Mouse (Mus musculus) adrenal gland, postnatal 14 days (tissue): Measurements from ENCODE around the gene Gm42906. TPM values are rescaled to one million over a fixed set of nuclear protein-coding genes. Genes with fewer than 3 reads are reported as not detected.

ENCODE experiments used
- DNase-seq: peaks from one replicate; pipeline ENCODE4 v3.0.0; 2021; ENCODE audit warnings: mixed read lengths
- total RNA-seq: library from RNA; stranded (reverse); gene quantifications from 2 replicates; pipeline ENCODE4 v1.2.3, GENCODE M21; 2021

Gene Gm42906
- total RNA-seq, 1 experiment from 2014 or later = not detected

GRCm38 (mm10) chr5:151145807-151146206 lies 282.2 kb downstream of the Gm42906 start:
- DNase-seq = no peak

GRCm38 (mm10) chr5:151143955-151144354 lies 284.0 kb downstream of the Gm42906 start:
- peak; percentile 12 for DNase-seq

GRCm38 (mm10) chr5:151142671-151143601 lies 285.0 kb downstream of the Gm42906 start:
- peak; percentile 60 for DNase-seq

- peak; percentile 69 for DNase-seq
Measured at GRCm38 (mm10) chr5:151142241-151142640, 285.7 kb downstream of the Gm42906 start.

- DNase-seq = peak; percentile 29
Measured at GRCm38 (mm10) chr5:151137901-151138300, 290.1 kb downstream of the Gm42906 start.

- DNase-seq = no peak
Measured at GRCm38 (mm10) chr5:151137311-151137710, 290.7 kb downstream of the Gm42906 start.

GRCm38 (mm10) chr5:151135965-151136364 lies 292.0 kb downstream of the Gm42906 start:
- no peak for DNase-seq

- no peak for DNase-seq
Measured at GRCm38 (mm10) chr5:151135078-151135826, 292.7 kb downstream of the Gm42906 start.

- no peak for DNase-seq
Measured at GRCm38 (mm10) chr5:151134202-151134601, 293.8 kb downstream of the Gm42906 start.

- no peak for DNase-seq
Measured at GRCm38 (mm10) chr5:151133744-151134143, 294.2 kb downstream of the Gm42906 start.

- no peak for DNase-seq
Measured at GRCm38 (mm10) chr5:151129762-151130161, 298.2 kb downstream of the Gm42906 start.

- DNase-seq = no peak
Measured at GRCm38 (mm10) chr5:151127298-151127717, 300.7 kb downstream of the Gm42906 start.

GRCm38 (mm10) chr5:151126608-151127005 lies 301.4 kb downstream of the Gm42906 start:
- no peak for DNase-seq

- no peak for DNase-seq
Measured at GRCm38 (mm10) chr5:151125985-151126607, 301.9 kb downstream of the Gm42906 start.

- no peak for DNase-seq
Measured at GRCm38 (mm10) chr5:151117846-151118245, 310.1 kb downstream of the Gm42906 start.

- DNase-seq = no peak
Measured at GRCm38 (mm10) chr5:151116192-151116887, 311.6 kb downstream of the Gm42906 start.

- no peak for DNase-seq
Measured at GRCm38 (mm10) chr5:151112743-151113142, 315.2 kb downstream of the Gm42906 start.

GRCm38 (mm10) chr5:151111080-151111871 lies 316.7 kb downstream of the Gm42906 start:
- DNase-seq = no peak

- DNase-seq = peak; percentile 30
Measured at GRCm38 (mm10) chr5:151110461-151110908, 317.5 kb downstream of the Gm42906 start.

- DNase-seq = no peak
Measured at GRCm38 (mm10) chr5:151109822-151110221, 318.1 kb downstream of the Gm42906 start.

- no peak for DNase-seq
Measured at GRCm38 (mm10) chr5:151108955-151109354, 319.0 kb downstream of the Gm42906 start.
